Mouse (Mus musculus) mouse trophoblast stem cell (cell line): ENCODE data around the gene Gnai3.

ENCODE experiments used
- in situ Hi-C, 2 experiments: fragments of 300-500 bp; cut with MseI, MboI; formaldehyde crosslinking; loops; 2 replicates in 1 of 2; 3 replicates in 1 of 2; pipeline ENCODE4 v1.15.1; 2025

Gene Gnai3

DNA sequence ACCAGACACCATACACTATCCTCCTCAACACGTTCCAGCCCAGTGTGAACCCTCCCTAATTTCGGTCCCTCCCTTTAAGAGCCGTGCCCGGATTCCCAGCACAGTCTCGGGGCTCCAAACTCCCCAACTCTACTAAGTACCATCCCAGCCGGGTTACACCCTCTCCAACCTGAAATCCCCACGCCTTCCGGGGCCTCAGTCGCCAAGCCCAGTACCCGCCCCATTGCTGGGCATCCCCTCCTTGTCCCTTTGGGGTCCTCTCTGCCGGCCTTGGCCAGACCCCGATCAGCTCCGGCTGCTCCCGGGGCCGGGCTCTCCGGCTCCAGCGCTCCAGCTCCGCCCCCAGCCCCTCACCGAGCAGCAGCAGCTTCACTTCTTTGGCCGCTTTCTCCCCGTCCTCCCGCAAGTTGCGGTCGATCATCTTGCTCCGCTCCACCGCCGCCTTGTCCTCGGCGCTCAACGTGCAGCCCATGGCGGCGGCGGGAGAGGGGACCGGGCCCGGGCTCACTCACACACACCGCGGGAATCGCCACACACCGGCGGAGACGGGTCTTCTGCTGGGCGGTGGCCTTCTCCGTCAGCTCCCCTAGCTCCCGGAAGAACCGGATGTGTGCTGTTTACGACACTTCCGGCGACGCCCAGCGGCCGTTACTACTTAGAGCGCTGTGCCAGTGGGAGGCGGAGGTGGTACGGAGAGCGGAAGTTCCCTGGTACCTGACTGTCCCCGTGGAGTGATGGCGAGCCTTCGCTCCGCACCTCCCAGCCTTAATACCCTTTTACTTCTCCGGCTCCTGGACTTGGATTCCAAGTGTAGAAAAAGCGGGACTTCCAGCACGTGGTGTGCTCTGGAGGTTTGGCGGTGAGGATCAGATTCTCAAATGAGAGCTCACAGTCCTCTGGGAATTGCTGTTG is at the start of gene Gnai3:
TSS of gene Gnai3 (minus strand) at position 613 of the 912 bp plus-strand sequence.
- in situ Hi-C loops: loop anchor here (5.0 kb wide), 2 partner anchors 63 to 73 kb away; no protein-coding TSS in a partner anchor

DNA sequence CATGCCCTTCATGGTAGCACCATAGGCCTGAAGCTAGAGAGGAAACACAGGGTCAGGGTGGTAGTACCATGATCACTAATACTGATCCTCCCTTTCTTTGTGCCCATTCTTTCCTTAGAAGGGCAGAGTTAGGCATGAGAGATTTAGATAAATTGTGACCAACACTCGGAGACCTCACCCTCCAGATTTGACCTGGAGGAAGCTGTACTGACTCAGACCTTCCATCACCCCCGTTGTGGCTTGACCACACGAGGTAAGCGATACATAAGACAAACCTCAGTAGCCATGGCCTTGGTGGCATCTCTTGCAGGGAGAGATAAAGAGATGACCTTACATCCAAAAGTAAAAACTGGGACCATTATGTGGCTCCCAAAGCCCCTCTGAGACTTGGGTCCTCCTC is 49.3 kb upstream of the Gnai3 start:
- in situ Hi-C loops: no loop called here

DNA sequence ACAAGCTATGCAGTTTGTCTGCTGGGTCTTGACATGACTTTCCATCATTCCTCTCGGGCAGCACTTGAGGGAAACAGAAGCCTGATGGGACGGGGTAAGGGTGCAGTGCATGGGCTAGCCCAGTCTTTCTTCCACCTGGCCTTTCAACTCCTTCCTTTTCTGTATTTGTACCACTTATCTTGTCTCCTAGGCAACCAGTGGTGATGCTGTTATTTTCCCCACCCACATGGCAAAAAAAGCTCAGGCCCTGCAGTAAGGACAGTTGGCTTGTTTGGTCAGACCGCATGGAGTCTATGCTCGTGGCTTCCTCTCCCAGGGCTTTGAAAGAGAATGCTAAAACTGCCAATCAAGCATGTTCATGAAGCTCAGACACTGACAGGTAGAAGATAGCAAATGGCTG is 47.7 kb upstream of the Gnai3 start:
- in situ Hi-C loops: no loop called here

DNA sequence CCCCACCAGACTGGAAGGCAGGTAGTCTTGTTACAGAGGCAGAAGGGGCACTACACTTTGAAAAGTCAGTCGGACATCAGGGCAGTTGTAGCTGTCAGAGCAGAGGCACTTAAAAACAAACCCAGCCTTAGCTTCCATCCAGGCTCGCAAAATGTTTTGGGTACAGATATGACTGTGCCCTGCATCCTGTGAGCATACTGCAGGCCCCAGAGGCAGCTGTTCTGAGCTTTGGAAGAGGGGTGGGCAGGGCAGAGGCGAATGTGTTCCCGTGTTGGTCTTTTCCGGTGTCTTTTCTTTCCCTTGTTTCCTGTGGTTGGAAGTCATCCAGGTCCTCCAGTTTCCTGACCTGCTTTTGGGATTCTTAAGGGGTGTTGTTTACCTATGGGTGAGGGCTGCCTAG is 44.0 kb upstream of the Gnai3 start:
- in situ Hi-C loops: no loop called here

DNA sequence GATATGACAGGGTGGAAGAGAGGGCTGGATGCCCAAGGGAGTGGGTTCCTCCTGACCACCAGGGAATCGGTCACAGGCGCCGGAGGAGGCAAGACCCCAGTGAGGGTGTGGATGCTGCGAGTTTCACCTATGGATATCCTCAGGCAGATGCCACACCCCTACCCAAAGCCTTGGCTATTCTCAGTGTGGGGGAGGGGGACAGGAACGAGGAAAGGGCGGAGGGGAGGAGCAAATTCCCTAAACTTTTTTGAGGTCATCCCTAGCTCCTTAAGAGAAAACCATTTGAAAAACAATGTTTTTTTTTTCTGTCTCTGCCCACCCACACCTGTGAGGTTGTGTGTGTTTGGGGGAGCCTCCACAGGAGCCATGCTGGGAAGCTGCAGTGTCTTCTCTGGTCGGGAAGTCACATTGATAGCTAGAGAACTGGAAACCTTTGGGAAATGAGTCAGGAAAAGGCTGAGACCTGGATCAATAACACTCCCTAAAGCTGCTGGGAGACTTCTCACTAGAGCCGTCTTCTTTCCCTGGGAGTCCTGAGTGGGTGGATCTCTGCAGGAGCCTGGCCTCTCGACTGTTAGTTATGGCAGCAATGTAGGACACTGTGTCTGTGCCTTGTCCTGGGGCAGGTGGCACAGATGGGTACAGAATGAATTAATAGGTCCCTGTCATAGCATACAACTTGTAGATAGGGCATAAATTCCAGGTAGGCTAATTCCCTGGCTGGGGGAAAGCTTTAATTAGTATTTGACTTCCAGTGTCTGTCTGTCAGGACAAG is 43.0 kb upstream of the Gnai3 start:
- in situ Hi-C loops: no loop called here

DNA sequence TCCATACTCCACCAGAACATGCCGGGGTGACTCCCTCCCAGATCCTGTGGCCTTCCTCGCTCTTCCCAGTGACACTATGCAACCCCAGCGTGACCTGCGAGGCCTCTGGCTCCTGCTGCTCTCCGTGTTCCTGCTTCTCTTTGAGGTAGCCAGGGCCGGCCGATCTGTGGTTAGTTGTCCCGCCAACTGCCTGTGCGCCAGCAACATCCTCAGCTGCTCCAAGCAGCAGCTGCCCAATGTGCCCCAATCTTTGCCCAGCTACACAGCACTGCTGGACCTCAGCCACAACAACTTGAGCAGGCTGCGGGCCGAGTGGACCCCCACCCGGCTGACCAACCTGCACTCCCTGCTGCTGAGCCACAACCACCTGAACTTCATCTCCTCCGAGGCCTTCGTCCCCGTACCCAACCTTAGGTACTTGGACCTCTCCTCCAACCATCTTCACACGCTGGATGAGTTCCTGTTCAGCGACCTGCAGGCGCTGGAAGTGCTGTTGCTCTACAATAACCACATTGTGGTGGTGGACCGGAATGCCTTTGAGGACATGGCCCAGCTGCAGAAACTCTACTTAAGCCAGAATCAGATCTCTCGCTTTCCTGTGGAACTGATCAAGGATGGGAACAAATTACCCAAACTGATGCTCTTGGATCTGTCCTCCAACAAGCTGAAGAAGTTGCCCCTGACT is 41.3 kb upstream of the Gnai3 start:
- in situ Hi-C loops: no loop called here

DNA sequence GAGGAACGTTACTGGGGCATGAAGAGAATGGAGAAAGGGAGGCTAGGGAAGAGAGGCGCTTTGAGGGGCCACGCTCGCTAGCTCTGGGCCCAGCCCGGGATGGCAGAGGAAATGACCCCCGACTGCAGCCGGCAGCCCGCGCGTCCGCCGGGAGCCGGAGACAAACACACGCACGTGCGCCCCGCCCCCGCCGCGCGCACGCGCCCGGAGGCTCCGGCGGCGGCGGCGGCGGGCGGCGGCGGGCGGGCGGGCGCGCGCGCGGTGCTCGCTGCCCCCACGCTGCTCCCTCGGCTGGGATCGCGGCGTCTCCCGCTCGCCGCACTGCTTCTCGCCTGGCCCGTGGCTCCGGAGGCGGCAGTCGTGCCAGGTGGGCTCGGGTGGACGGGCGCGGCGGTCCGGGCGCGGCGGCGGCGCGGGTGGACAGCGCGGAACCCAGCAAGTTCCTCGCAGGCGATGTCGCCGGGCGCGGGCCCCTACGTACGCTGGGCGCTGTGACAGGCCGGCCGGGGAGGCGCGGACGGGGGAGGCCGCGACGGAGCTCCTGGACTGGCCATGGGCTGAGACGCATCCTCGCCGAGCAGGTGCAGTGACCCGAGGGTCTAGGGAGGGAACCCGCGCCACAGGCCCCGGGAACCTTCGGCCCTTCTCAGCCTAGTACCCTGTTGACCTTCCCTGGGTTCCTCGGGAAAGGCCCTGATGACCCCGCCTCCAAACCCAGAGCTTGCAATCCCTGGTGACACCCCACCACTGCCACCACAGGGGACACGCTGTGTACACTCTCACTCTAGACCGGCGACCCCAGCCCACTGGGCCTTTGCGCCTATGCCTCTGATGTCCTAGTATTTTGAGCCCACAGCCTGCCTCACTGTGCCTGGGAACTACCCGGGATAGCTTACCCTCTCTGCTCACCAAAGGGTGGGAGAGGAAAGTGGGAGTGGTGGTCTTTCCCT is 40.4 kb upstream of the Gnai3 start, which contains the start of gene Amigo1:
TSS of gene Amigo1 (plus strand) at position 238 of the 950 bp plus-strand sequence.
- in situ Hi-C loops: no loop called here

DNA sequence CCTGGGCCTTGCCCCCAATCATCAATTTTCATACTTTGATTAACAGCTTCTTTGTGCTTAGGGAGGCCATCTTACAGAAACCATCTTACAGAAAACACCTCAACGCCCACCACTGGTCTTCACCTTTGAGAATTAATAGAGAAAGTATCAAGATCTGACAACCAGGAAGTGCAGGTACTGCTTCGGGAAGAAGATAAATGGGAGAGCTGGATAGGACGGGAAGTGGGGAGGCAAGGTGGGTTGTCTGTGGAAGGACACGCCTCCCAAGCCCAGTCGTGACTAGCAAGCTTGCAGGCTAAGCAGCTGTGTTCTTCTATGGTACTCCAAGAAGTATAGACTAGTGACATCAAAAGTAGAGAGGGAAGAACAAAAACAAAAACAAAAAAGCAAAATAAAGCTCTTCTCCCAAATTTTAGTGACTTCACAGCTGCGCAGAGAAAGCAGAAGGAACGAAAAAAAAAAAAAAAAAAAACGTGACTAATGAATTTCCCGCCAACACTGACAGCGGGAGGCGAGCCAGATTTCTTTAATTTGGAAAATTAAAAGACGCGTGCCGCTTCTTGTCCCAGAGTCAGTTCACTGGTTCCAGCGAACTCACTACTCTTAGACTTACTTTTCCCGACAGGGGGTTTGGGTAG is 39.6 kb upstream of the Gnai3 start:
- in situ Hi-C loops: no loop called here

DNA sequence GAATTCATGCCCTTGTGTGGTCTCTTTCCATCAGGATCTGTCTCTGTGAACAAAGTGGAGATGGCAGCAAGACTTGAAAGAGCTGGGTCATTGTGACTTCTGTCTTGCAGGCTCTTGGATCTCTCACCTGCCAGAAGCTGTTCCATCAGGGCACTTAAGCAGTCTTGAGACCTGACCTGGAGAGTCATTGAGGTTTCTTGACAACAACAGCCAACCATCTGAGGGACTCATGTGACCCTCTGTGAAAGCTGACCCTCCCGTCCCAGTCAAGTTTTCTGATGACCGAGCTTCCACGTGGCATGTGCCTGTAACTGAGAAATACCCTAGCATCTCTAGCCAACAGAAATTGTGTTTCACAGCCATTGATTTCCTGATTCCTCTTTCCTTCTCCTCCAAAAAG is 38.8 kb upstream of the Gnai3 start:
- in situ Hi-C loops: no loop called here

DNA sequence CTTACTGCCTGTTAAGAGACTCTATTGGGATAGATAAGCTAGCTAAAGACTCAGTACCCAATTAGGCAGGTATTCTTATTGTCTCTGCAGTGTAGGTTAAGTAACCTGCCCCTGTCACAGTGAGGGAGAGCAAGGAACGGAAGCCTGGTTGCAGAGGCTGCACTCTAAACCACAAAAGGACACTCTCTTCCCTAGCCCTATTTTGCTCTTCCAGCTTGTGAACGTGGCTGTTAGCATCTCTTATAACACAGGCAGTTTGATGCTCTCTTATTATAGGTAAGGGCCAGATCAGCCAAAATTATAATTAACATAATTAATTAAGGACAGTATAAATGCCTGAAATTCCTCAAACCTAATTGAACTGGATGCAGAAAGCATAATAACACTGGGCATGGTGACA is 34.6 kb upstream of the Gnai3 start:
- in situ Hi-C loops: no loop called here

DNA sequence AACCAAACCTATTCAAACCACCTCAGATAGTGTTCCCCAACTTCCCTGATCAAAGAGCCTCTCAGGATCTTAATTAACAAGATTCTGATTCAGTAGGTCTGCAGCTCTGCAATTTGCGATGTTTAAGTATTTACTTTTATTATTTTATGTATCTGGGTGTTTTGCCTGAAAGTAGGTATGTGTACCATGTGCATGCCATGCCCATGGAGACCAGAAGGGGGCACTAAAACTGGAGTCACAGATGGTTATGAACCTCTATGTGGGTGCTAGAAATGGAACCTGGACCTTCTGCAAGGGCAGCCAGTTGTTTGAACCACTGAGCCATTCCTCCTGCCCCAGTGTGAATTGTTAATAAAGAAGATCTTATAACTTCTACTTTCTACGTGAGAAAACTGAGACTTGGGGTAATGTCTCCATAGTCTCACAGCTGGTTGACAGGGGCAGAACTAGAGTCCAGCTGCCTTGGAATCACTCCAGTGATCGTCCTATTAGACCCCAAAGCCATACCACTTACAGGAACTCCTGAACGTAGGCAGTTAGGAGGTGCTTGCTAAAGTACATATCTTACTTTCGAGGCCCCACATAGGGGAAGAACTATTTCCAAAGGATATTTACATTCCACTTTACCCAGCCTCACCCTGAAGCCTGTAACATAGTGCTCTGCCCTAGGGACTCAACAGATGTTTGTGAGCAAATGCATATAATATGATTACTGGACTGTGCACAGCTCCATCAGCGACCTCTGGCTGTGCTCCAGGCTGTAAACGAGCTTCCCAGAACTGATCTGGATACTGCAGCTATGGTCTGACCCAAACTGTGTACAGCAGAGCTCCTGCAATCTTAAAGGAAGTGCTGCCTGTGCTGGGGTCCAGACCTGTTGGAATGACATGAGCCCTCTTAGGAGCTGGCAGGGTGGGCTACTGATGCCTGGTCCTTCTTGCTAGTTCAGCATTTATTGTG is 33.1 kb upstream of the Gnai3 start:
- in situ Hi-C loops: no loop called here

DNA sequence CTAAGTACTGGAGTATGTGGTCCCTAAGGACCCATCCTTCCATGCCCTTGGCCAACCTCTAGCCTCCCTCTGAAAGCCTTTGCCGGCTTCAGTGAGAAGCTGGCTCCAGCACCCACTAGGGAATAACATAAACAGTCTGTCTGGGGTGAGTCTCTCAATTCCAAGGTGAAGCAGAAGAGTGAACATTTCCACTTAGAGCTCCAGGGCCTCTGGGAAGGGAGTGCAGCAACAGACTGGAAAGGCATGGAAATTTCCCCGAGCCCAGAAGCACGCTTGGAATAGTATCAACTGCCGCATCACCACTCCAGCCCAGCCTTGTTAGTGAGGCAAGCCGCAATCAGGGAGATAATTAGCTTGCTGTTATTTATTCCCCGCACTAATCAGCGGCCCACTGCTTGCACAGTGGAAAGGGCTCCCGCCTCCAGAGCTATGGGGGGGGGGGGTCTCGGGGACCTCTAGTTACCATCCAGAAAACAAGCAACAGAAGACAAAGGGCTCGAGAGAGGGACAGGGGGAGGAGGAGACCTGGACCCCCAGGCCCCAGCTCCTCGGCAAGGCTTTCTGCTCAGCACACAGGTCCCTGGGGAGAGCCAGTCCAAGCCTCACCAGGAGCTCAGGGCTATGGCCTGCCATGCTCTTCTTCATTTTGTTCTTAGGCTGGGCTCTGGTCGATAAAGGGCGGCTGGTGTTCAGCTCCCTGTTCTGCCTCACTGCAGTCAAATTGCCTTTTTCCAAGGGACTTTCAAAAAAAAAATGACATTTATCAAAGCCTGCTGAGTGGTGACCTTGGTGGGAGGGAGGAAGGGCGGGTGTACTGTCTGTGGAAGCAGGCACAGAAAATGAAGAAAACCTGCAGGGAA is 29.0 kb upstream of the Gnai3 start:
- in situ Hi-C loops: no loop called here

DNA sequence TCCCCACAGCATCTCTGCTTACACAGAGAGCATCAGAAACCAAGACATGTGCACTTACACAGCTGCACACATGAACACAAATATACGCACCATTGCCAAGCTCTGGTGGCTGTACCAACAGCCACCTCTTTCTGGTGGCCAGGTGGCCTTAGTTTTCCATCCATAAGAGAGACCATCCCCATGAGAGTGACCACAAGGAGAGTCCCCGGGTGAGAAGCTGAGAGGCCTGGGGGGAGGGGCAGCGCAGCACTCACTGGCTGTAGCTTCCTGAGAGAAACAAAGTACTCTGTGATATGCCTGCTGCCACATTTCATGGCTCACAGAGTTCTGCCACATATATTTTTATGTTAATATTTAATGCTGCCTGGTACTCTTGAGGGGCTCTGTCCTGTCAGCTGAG is 23.3 kb upstream of the Gnai3 start:
- in situ Hi-C loops: loop anchor here (10.0 kb wide), 1 partner anchor 66 kb away; no protein-coding TSS in a partner anchor

DNA sequence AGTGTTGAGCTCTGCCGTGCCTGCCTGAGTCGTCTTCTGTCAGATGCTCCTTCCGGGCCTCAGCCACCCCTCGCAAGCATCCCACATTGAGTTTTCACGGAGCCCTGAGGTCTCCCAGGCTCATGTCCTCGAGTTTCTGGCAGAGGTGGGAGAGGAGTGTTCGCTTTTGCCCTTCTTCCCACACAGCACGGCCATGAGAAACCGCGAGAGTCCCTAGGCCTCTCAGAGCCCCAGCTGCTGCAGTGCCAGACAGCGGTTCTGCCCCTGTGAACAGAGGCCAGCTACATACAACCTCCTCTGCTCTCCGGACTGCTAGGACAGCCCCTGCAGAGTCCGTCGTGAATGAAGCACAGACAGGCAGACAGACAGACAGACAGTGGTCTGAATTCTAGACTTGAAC is 21.6 kb upstream of the Gnai3 start:
- in situ Hi-C loops: loop anchor here (10.0 kb wide), 1 partner anchor 67 kb away; no protein-coding TSS in a partner anchor

DNA sequence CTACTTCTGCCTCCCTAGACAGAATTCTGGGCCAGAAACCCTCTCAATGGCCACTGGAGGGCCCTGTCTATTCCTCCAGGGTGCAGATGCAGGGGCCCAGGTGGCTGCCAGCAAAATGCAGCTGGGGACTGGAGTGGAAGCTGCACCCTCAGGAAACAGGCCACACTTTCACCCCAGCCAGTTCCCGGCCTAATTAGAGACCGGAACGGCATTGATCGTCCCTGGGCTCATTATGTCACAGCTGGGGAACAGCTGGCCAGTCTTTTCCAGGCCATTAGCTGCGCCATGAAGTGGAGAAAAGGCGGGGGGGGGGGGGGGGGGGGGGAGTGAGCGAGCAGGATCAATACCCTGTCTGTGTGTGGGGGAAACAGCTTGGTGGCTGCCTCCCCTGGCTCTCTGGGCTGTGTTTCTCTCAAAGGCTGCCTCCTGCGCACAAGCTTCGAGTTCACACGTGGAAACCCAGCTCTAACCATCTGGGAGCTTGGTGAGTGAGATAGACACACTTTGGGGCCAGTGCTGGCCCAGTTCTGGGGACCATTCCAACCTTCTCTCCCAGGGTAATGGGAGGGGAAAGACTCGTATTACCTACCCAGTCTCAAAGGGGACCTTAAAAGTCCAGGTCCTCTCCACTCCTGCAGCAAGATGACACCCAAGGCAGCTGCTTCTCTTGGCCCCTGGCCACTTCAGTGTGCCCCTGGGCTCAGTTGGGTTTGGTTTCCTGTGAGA is 20.7 kb upstream of the Gnai3 start:
- in situ Hi-C loops: loop anchor here (10.0 kb wide), 1 partner anchor 68 kb away; no protein-coding TSS in a partner anchor

DNA sequence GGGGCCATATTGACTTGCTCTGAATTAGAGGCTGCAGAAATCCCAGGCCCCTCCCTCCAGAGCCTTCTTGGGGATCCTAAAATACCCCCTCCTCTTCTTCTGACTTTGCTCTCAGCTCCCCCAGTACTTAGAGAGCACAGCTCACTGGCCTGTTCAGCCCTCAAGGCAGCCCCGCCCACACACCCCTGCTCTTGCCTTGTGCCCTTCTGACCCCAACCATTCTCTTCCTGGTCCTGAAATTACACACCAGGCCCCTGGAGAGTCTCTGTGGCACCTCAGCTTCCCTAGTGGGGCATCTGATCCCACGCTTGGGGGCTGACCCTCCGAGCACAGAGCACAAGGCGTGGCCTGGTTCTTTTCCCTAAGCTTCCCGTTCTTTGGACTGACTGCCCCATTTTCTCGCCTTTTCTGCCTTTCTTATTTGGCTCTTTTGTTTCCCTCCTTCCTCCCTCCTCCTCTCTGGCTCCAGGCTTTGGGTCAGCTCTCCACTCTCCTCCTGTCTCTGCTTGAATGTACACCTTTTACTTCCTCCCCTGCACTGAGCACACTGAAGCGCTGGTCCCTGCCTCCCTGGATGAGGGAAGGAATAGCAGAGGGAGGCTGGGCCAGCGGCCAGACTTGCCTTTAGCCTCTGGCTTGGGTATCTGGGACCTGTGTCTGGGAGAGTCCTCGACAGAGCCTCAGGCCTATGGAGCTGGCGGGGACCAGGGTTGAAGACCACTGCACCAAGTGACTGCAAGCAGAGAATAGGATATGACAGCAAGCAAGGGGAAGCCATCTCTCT is 19.8 kb upstream of the Gnai3 start:
- in situ Hi-C loops: loop anchor here (10.0 kb wide), 1 partner anchor 69 kb away; no protein-coding TSS in a partner anchor
